Mouse (Mus musculus) heart, postnatal 0 days (tissue): ENCODE data around the gene Epas1.

Experiments used
- CTCF ChIP-seq: IDR thresholded peaks from 2 replicates; pipeline ENCODE4 v1.5.1; 2016; ENCODE audit warnings: antibody characterized with exemption, control low read depth, low read depth
- EP300 ChIP-seq: IDR thresholded peaks from 2 replicates; pipeline ENCODE4 v1.6.1; 2016; ENCODE audit warnings: antibody characterized with exemption, low read depth

- TF ChIP-seq CTCF (no peak), EP300 (no peak)
These were observed 21.0 kb upstream of the Epas1 start for GRCm38 (mm10) chr17:86732522-86732921.
